Mouse (Mus musculus) liver, postnatal 0 days (tissue): ENCODE measurements around the gene Adamts8. TPM values are rescaled to one million over a fixed set of nuclear protein-coding genes. Genes with fewer than 3 reads are reported as not detected.

Source experiments
- ATAC-seq: fragments of 200-750 bp; cut with Nextera tagmentation; 2 replicates; pipeline ENCODE4 v1.8.0; 2017; ENCODE audit warnings: mild to moderate bottlenecking, moderate library complexity
- DNase-seq: peaks from one replicate; pipeline ENCODE4 v3.0.0-alpha.2; 2016
- H3K27ac ChIP-seq: fragments of 300-500 bp; sonication (generic); 2 replicates; pipeline ENCODE4 v1.5.1; 2014; ENCODE audit warnings: antibody characterized with exemption, moderate library complexity, mild to moderate bottlenecking, low read depth
- H3K27me3 ChIP-seq: fragments of 300-500 bp; sonication (generic); 2 replicates; pipeline ENCODE4 v1.6.1; 2014; ENCODE audit warnings: low read length, control low read depth, mixed read lengths; ENCODE audit not compliant: insufficient read depth
- H3K36me3 ChIP-seq: fragments of 300-500 bp; sonication (generic); replicated peaks from 2 replicates; pipeline ENCODE4 v1.6.1; 2014; ENCODE audit warnings: mild to moderate bottlenecking, control low read depth, low read length, moderate library complexity, mixed read lengths; ENCODE audit not compliant: insufficient read depth
- H3K4me1 ChIP-seq: fragments of 300-500 bp; sonication (generic); 2 replicates; pipeline ENCODE4 v1.6.1; 2014; ENCODE audit warnings: antibody characterized with exemption, mild to moderate bottlenecking, control low read depth; ENCODE audit not compliant: insufficient read depth
- H3K4me2 ChIP-seq: fragments of 300-500 bp; sonication (generic); 2 replicates; pipeline ENCODE4 v1.6.1; 2014; ENCODE audit warnings: low read depth, mild to moderate bottlenecking, low read length, moderate library complexity, mixed read lengths
- H3K4me3 ChIP-seq: fragments of 300-500 bp; sonication (generic); 2 replicates; pipeline ENCODE4 v1.5.1; 2014; ENCODE audit warnings: low read depth, low read length
- H3K9ac ChIP-seq: fragments of 300-500 bp; sonication (generic); replicated peaks from 2 replicates; pipeline ENCODE4 v1.6.1; 2014; ENCODE audit warnings: mild to moderate bottlenecking, moderate library complexity
- H3K9me3 ChIP-seq: fragments of 300-500 bp; sonication (generic); 2 replicates; pipeline ENCODE4 v1.6.1; 2016; ENCODE audit warnings: mild to moderate bottlenecking, control low read depth, low read length, mixed read lengths
- CTCF ChIP-seq: sonication (generic); IDR thresholded peaks from 2 replicates; pipeline ENCODE4 v1.5.1; 2016; ENCODE audit warnings: antibody characterized with exemption, low read depth
- EP300 ChIP-seq: IDR thresholded peaks from 2 replicates; pipeline ENCODE4 v1.6.1; 2016; ENCODE audit warnings: antibody characterized with exemption, low read depth, mild to moderate bottlenecking
- WGBS: fragments of 180-500 bp; shearing (Covaris S2); extraction: QIAGEN DNeasy Blood & Tissue Kit; methylation state at CpG from one replicate; pipeline ENCODE4 v1.1.7; 2014; ENCODE audit not compliant: insufficient replicate concordance; 5-methylcytosine and 5-hydroxymethylcytosine counted together
- polyA plus RNA-seq: library from polyadenylated mRNA; unstranded; fragments of >200 nt; fragmentation: Nextera tagmentation; extraction: Ambion mirVana; gene quantifications from 2 replicates; pipeline ENCODE4 v1.2.1, GENCODE M21; 2015

Adamts8 gene
- polyA plus RNA-seq, 1 experiment from 2014 or later: 0.05 TPM

DNA sequence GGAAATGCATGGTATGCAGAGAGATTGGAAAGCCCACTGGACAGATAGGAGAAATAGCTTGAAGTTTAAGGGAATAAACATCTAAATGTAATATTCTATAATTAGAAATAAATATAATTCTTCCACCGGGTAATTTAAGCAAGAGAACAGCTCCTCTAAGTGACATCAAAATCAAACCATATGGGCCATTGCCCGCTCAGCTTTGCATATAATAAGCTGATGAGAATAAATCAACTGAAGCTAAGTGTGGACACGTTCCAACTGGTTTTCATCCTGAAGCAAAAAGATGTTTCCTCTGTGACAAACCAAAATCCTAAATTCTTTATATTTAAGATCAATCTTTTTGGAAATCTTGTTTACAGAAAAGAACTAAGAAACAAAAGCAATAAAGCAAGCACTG, 68.4 kb downstream of the Adamts8 start:
- no peak overlapping the region for H3K27ac ChIP-seq
- DNase-seq (no peak), ATAC-seq (no peak)
- 73% methylated on average over 3 of the region's 3 CpGs for WGBS
- no peaks in the 10 kb centered on the region for H3K27me3 ChIP-seq
- H3K4me3 ChIP-seq: no peak overlapping the region
- H3K9me3 ChIP-seq: no peaks in the 10 kb centered on the region
- no peaks in the 10 kb centered on the region for H3K4me1 ChIP-seq
- TF ChIP-seq CTCF: no peak
- no peak for TF ChIP-seq EP300
- H3K36me3 ChIP-seq: no peaks in the 10 kb centered on the region
- H3K4me2 ChIP-seq: no peak overlapping the region
- no peak overlapping the region for H3K9ac ChIP-seq

DNA sequence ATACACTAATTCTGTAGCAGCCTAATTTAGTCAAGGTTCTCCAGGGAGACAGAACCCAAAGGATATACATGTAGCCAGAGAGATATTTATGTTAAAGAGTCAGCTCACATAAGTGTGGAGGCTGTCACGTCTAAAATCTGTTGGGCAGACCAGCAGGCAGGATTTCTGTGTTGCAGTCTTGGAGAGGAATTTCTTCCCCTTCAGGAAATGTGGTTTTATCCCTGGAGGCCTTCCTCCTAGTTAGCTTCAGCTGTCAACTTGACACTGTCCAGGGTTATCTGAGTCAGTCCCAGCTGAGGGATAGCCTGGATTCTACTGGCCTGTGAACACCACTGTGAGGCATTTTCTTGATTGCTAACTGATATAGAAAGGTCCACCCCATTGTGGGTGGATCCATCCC, 69.2 kb downstream of the Adamts8 start:
- Histone ChIP-seq H3K27ac (no peak overlapping the region), H3K9ac (no peak overlapping the region)

DNA sequence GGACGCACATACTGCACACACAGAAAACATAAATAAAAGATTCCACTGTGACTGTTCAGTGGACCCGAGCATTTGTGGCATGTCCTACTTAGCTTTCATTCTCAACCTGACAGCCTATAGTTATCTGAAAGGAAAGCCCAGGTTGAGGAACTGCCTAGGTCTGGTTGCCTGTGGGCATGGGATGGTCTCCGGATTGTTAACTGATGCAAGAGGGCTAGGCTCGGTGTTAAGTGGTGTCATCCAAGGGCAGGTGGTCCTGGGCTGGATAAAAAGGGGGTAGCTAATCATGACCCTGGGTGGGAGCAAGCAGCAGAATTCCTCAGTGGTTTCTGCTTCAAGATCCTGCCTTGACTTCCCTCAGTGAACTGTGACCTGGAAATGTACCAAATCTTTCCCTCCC, 70.3 kb downstream of the Adamts8 start:
- DNase-seq: no peak
- Histone ChIP-seq H3K4me1 (no peaks in the 10 kb centered on the region), H3K4me2 (no peak overlapping the region), H3K4me3 (no peak overlapping the region), H3K9me3 (no peaks in the 10 kb centered on the region), H3K36me3 (no peaks in the 10 kb centered on the region), H3K9ac (no peak overlapping the region), H3K27ac (no peak overlapping the region), H3K27me3 (no peaks in the 10 kb centered on the region)
- WGBS: 70% methylated on average over 4 of the region's 4 CpGs
- TF ChIP-seq EP300 (no peak), CTCF (no peak)
- ATAC-seq: no peak

More for the DNA sequence above, 69.2 kb downstream of the Adamts8 start:
- Histone ChIP-seq H3K4me2 (no peak overlapping the region), H3K4me1 (no peaks in the 10 kb centered on the region), H3K9me3 (no peaks in the 10 kb centered on the region), H3K4me3 (no peak overlapping the region), H3K27me3 (no peaks in the 10 kb centered on the region), H3K36me3 (no peaks in the 10 kb centered on the region)
- 29% methylated on average over 1 of the region's 1 CpGs for WGBS
- ATAC-seq (no peak), DNase-seq (no peak)
- TF ChIP-seq CTCF (no peak), EP300 (no peak)

DNA sequence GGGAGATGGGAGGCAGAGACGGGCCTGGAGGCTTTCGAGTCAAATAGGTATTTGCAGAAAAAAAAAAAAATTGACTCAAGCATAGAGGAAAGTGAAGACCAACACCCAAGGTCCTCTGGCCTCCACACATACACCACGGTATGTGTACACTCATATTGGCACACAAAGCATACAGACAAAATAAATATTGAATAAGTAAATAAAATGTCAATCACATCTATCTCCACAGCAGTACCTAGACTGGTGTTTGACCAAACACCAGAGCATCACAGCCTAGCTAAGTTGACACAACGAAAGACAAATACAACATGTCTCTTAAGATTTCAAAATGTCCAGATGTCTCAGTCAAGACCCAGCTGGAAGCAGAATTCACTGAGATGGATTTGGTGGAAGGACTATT, 71.1 kb downstream of the Adamts8 start:
- ATAC-seq: peak; percentile 78
- no peaks in the 10 kb centered on the region for H3K27me3 ChIP-seq
- DNase-seq: no peak

More for the DNA sequence above, 71.1 kb downstream of the Adamts8 start:
- H3K4me2 ChIP-seq: no peak overlapping the region
- 62% methylated on average over 4 of the region's 4 CpGs for whole genome bisulfite sequencing
- no peaks in the 10 kb centered on the region for H3K36me3 ChIP-seq
- TF ChIP-seq EP300 (no peak), CTCF (no peak)
- H3K27ac ChIP-seq: no peak overlapping the region
- no peaks in the 10 kb centered on the region for H3K9me3 ChIP-seq
- no peak overlapping the region for H3K4me3 ChIP-seq
- H3K9ac ChIP-seq: no peak overlapping the region
- no peaks in the 10 kb centered on the region for H3K4me1 ChIP-seq

Other genes with a start within 250 kb of the Adamts8 start
- gene Adamts15, start 20.1 kb upstream of the Adamts8 start, polyA plus RNA-seq: 0.81 and 1.1 TPM in 2 replicates
- 4.9 and 6.7 TPM in 2 replicates for gene Zbtb44, start 88.1 kb downstream of the Adamts8 start, polyA plus RNA-seq
- 0.69 and 0.99 TPM in 2 replicates for gene St14, start 189.3 kb downstream of the Adamts8 start, polyA plus RNA-seq